Mouse (Mus musculus) frontal cortex, postnatal 10 days (tissue): ENCODE results near the gene Fam163a.
"Not testable (repeated sequence)": the region's sequence is repeated elsewhere in the genome, so short reads cannot be mapped to it uniquely, and the experiment has no call there.

Experiments used
- DNase-seq, 2 experiments: peaks; one replicate each; pipeline ENCODE4 v3.0.0; 2022; ENCODE audit warnings: low spot score in 2 of 2, mixed read lengths in 1 of 2

The Fam163a gene

DNA sequence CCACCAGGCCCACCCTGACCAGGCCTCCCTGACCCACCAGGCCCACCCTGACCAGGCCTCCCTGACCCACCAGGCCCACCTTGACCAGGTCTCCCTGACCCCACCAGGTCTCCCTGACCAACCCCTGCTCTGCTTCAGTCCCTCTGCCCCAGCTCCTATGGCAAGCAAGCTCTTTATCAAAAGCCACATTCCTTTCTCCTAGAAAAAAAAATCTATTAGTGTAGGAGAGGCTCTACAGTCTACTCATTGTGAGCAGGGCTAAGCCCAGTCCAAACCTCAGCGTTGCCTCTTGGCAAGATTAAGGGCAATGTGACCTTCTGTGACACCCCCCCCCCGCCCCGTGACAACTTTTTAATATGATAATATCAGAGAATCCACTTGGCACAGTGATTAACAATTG lies 120.2 kb downstream of the Fam163a start:
- no peak for DNase-seq

DNA sequence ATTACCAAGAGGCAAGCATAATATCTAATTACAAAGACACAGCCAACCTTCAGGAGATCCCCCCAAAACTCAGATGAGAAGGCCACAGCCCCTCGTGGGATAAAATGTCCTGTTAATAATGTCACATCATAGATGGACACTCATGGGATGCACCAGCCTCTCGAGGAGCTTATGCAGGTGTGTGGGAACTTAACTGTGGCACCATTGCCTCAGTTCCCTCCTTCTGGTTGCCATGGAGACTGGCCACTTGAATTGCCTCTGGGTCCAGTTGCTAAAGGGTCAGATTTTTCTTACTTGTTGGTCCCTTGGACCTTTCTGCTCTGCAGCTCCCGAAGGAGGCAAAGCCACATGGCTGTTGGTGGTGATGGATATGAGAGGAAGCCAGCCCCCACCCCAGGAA lies 127.2 kb downstream of the Fam163a start:
- no peak for DNase-seq

DNA sequence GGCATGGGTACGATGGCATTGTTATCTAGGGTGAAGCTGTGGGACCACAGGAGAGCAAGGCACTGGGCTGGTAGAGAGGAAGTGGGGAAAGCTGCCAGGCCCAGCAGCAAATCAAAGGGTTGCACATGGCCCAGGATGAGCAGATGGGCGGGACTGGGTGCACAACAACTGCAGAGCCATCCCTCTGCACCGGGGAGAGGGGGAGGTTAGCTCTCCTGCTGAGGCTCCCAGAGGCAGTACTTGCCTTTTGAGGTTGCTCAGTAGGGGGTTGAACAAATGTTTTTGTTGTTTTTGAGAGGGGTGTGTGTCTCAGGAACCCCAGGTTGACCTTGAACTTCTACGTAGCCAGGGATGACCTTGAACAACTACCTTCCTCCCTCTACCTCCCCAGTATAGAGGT lies 128.4 kb downstream of the Fam163a start:
- DNase-seq, result no peak

DNA sequence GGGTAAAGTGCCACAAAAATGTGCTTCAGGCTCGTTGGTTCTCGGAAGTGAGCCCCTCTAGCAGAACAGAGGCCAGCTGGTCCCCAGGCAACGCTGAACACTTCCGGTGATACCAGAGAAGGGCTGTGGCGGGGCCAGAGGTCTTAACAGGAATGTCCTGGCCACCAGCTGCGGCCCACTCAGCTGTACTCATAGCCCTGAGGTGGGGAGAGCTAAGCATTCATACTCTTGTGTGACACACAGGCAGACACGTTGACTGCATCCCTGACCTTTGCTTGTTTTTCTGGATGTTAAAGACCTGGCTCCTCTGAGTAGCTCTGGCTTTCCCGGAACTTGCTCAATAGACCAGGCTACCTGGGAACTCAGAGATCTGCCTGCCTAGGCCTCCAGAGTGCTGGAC lies 130.3 kb downstream of the Fam163a start:
- no peak for DNase-seq

DNA sequence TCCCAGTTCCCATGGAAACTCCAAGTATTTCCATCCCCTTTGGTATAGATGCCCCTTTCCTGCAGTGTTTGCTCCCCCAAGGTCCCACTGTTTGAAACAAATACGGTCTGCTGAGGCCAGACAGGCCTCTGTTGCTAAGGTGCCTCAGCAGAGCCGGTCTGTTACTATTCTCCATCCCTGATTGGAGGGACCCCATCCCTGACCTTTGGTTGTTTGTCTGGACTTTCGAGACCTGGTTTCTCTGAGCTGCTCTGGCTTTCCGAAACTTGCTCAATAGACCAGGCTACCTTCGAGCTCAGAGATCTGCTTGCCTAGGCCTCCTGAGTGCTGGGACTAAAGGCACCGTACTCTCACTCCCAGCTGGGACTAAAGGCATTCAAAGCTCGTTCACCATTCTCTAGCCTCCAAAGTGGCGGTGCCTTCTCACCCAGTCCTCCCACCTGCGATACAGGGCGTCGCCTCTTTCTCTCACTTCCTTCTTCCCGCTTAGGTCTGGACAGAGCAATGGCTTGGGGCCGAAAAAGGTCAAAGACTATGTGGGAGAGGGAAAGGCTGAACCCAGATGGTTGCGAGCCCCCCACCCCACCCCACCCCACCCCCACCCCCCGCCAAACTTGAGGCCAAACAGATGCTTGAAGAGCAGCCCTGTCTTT lies 131.5 kb downstream of the Fam163a start:
- DNase-seq, result no peak

DNA sequence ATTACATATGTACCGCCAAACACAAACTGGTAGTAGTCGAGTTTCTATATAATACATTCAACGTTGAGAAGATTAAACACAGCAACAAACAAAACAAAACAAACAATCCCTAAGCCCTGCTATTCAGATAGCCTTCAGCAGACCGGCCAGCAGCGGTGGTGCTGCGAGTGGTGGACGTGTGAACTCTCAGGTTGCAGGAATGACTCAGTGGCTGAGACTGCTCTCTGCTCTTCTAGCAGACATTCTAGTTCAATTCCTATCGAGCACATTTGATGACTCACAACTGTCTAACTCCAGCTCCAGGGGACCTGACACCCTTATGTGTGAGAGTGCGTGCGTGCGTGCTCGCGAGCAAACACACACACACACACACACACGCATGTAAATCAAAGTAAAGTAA lies 134.7 kb downstream of the Fam163a start:
- DNase-seq, result no peak

DNA sequence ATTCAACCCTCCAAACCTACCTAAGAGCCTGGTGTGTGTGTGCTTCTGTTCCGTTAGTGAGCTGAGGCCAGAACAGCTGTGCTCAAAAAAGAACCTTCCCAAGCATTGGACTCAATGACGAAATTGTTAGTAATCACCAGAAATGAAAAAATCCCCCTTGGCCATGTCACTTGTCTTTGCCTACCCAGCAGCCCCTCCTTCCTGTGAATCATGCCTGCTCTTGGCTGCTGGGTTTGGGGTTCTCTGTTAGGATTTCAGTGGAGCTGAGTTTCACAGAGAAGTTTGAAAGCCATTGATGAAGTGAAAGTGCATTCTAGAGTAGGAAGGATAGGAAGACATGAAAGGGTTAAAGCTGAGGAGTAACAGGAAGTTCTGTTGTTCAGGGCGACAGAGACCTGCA lies 138.7 kb downstream of the Fam163a start:
- no peak for DNase-seq

DNA sequence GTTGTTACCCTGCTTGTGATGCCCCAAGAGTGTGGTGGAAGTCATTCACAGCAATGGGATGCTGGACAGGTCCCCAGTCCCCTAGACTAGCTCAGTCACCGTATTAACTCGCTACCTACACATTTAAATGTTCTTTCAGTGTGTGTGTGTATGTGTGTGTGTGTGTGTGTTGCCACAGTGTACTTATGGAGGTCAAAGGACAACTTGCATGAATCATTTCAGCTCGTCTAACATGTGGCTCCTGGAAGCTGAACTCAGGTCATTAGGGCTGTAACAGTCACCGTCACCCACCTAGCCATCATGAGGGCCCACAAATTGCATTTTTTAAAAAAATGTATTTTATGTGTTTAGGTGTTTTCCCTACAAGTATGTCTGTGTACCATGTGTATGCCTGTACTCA lies 142.6 kb downstream of the Fam163a start:
- DNase-seq, result no peak

DNA sequence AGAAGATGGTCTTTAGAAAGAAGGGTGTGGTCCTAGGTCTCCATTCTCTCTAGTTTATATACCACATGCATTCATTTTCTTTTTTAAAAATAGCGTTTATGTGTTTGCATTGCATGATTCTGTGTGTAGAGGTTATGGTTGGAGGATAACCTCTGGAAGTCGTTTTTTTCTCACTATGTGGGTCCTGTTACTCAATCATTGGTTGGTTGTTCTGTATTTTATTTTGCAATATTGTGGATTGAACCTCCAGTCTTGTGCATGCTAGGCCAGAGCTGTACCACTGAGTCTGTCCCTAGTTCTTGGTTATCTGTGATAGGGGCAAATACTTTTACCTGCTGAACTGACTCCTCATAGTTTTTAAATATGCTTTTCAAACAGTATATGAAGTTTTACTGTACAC lies 146.6 kb downstream of the Fam163a start:
- no peak for DNase-seq

DNA sequence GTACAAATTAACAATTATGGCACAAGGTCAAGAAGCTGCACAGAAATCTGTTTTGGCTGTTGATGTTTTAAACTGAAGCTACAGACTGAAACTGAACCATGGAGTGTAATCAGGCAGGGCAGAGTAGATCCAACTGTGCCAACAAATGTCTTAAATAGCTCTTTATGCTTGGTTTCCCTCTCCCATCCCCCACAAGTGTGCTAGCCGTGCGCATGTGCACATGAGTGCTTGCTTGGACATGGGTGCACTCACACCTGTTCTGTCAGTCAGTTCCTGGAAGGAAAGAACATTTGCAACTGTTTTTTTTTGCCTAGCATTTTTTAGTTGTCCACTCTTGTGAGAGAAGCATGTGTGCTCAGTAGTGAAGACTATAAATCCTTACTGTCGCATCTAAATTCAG lies 158.1 kb downstream of the Fam163a start:
- DNase-seq, result no peak

DNA sequence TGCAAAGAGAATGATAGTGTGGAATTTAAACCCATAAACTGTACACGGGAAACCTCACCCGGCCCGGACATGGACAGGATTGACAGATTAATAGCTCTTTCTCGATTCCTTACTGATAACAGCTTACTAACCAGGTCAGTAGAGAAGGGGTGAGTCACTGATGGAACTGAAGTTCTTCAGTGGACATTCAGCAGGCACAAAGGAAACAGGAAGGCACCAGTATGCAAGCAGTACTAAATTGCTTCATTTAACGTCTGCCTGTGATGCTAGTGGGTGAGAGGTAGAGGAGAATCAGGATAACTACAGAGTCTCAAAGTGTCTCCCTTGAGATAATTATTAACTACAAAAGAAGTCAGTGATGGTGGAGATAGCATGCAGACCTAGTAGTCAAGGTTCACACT lies 160.6 kb downstream of the Fam163a start:
- no peak for DNase-seq

DNA sequence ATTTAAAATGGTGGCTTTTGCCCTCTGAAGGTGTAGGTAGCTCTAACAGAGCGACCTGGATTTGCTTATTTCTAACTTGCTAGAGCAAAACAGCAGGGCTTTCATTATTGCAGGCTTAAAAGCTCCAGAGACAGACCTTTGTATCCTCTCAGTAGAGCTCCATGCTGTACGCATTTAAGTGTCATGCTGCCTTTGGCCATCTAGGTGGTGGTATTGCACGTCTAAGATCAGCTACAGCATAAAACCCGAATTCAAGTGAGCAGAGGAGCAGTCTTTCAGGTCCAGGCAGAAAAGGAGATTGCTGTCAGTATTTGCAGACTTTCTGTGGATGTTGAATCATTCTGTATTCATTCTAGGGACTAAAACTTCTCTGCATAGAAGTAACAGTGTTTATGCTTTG lies 161.8 kb downstream of the Fam163a start:
- peak; percentile 27 for DNase-seq

DNA sequence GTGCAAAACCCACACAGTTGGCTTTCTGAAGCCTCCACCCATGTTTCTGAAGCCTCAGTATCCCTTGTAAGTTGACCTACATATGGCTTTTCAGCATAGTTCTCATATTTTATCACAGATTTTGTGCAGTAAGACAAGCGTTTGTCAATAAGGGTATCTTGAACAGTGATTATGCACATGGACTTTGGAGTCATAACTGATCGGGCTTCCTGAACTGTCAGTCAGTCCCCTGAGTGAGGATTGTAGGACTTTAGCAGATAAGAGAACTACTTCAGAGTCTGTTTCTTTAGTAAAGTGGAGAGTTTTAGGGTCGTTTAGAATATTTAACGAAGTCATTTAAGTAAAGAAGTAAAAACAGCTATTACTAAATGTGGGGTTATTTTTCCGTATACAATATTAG lies 162.3 kb downstream of the Fam163a start:
- no peak for DNase-seq

DNA sequence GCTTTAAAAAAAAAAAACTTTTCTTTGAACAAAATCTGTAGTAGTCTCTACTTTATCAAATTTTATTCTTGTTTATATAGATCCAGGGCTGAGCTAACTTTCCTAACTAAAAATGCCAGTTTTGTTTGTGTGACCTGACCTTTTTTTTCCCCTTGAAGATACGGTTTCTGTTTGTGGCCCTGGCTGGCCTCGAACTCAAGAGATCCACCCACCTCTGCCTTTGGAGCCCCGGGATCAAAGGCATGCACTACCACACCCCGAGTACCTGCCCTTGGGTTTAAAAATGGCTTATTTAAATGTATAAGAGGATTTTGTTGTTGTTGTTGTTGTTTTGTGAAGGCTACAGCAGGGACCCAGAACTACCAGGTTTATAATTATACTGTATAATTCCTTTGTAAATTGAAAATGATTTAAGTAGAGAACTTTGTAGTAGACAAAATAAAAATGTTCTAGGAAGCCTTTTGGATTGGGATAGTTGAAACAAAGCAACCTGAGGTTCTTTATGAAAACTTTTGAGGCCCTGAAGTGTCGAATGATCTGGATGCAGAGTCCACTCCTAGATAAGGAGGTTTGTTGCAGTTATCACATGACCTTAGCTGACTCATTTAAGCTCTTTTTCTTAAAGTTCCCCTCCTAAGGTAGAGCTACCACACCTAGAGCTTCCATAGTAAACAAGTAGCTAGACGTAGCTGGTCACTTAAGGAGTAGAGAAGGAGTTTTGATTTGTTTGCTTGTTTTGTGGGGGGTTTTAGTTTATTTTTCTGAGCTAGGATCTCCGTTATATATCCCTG lies 163.2 kb downstream of the Fam163a start:
- DNase-seq, result no peak

DNA sequence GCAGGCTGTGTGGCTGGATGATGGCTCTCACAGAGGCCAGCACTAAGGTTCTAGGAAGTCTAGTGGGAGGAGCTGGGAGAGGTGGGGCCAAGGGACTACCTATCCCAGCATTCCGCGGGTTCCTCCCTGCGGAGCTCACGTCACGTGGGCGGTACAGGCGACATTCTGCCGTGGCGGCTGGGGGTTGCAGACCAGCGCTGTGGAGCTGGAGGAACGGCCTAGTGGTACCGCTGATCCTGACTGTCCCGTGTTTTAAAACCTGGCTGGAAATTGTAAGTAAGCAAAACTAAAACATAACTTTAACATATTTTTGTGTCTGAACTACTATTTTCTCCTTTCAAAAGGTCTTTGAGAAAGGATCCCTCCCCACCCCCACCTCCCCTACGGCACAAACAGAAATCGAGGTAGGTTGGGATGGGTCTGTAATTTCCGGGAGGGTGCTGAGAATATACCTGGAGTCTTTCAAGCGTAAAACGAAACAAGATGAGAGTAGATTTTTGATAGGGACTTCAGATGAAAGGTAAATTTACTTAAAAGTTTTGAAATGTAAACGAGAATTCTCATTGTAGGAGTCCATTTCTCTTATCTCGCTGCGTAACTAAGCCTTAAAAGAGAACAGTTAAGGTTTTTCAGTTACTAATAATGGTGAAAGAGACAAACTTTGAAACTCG lies 164.0 kb downstream of the Fam163a start:
- DNase-seq, result peak; percentile 77 to 89

DNA sequence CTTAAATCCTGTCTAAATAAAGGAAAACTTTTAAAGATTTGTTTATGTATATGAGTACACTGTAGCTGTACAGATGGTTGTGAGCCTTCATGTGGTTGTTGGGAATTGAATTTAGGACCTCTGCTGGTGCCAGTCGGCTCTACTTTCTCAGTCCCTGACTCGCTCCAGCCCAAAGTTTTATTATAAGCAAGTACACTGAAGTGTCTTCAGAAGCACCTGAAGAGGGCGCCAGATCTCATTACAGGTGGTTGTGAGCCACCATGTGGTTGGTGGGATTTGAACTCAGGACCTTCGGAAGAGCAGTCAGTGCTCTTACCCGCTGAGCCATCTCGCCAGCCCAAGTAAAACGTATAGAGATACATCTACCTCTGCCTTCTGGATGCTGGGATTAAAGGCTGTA lies 164.8 kb downstream of the Fam163a start:
- not testable (repeated sequence) for DNase-seq

DNA sequence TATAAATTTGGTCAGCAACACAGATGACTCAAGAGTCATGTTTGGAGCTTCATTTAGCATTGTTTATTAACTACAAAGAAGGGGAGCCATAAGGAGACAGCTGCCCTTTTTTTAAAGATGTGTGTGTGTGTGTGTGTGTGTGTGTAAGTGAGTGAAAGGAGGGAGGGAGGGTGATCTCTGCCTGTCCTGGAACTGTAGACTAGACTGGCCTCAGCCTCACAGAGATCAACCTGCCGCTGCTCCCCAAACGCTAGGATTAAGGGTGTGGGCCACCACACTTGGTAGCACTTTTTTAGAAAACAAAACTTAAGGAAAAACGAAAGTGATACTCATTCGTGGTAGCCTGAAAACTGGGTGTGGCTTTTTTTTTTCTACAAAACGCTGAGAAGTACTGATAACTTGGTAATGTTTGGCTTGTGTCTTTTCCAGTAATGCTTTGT lies 167.7 kb downstream of the Fam163a start:
- no peak for DNase-seq

DNA sequence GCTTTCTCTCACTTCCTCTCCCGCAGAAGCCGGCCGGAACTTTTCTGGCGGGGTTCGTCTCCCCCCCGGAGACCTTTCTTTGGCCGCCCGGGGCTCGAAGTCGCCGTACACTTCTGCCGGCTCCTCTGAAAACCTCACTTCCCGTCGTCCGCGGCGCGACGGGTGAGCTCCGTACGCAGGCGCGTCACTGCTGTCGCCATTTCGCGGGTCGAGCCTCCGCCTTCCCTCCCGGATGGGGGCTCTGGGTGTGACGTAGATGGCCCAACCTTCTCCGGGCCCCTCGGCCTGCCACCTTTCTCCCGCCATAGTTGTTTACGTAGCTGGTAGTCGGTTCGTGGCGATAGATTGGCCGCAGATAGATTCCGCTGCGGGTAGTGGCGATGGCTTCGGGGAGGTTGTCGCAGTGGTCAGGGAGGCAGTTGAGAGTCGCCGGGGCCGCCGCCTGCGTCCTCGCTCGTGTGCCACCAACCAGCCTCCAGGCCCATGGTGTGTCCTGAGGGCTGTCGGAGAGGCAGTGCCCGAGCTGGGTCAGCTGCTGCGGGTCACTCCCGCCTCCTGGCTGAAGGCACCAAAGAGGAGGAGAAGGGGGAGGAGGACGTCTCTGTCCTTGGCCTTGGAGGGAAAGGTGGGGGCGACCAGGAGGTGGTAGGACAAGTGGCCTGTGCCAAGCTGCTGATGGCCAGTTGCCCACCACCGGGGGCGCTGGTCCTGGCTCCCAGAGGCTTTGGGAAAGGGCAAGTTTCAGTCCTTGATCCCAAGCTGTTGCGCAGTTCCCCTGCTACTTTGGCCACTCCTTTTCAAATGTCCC lies 168.7 kb downstream of the Fam163a start, which contains the start of gene Tor1aip1:
Gene Tor1aip1, minus strand, starts transcription at position 551 of the 808 bp plus-strand sequence.
- peak; percentile 96 to 98 for DNase-seq

DNA sequence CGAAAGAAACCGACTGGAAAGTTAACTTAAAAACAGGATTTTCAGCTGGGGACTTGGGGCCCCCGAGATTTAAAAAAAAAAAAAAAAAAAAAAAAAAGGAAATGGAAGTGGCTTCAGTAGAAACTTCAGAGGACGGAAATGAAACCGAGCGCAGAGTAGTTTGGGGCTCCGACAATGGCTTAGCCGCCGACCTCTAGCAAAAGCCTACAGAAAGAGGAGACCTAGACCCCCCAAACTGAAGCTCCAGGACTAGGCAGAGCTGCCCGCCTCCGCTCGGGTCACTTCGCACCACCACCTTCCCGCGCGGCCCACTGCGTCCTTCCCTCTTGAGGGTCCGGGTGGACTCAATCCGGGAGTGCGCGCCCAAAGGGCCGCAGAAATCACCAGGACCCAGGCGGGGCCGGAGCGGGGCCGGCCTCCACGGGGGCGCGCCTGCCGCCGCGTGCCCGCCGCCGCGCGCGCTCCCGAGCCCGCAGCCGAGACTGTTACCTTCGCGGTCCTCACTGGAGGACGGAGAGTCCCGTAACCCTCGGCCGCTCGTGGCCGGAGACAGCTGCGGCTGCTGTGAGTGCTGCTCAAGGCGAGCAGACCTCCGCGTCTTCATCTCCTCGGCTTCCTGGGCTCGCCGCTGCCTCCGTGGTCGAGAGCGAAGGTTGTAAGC lies 169.4 kb downstream of the Fam163a start, which contains the start of gene Tor1aip2:
Gene Tor1aip2, plus strand, starts transcription at position 135 of the 661 bp plus-strand sequence.
- DNase-seq, result no peak

DNA sequence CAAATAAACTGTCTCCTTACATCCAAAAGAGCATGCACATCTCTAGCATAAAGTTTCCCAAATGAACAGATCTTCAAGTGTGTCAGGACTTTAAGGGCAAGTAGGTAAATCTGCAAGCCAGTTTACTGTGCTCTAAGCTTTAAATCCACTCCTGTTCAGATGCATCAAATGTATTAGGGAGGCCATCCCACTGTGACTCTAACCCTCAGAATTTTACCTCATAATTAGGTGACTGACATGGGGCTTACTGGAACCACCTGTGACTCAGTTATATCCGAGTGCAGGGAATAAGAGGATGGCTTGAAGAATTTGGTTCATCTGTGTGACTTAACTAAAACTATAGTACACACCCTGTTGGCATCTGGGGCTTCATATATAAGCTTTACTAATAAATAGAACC lies 170.2 kb downstream of the Fam163a start:
- DNase-seq, result no peak

DNA sequence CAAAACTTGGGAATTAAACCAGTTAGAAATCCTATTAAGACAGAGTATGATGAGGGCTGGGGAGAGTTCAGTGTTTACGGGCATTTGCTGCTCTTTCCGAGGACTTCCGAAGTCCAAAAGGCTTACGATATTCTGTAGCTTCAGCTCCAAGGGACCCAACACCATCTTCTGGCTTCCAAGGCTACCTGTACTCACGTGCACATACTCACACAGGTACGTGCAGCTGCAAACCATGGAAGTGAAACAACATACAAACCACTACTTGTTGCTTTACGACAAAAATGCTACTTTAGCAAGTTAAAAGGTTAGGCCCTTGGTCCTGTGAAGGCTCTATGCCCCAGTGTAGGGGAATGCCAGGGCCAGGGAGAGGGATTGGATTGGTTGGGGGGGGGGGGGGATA lies 170.9 kb downstream of the Fam163a start:
- DNase-seq, result no peak
